Mouse (Mus musculus): ENCODE data around the gene Ehd4. TPM values are rescaled to one million over a fixed set of nuclear protein-coding genes. Genes with fewer than 3 reads are reported as not detected.
A peak's percentile ranks its signal among the peaks of the same experiment; 100 is the strongest.

Ehd4 gene
- polyA plus RNA-seq, 1 experiment from 2014 or later, result 60.6 TPM

- peaks cover 9% of the 10 kb centered on the region; the same call in 1 of the 2 replicates for H3K4me1 ChIP-seq
- no peak overlapping the region for H3K4me2 ChIP-seq
- H3K27ac ChIP-seq, result no peak overlapping the region
- no peaks in the 10 kb centered on the region for H3K36me3 ChIP-seq
- H3K4me3 ChIP-seq, result no peak overlapping the region
- 87% methylated on average over 4 of the region's 4 CpGs for WGBS
- no peak overlapping the region for H3K9ac ChIP-seq
- H3K9me3 ChIP-seq, result no peaks in the 10 kb centered on the region
- no peak for ATAC-seq (ENCODE audit: insufficient number of reproducible peaks, low FRiP score, low TSS enrichment, low read depth)
- H3K27me3 ChIP-seq, result no peaks in the 10 kb centered on the region
These were observed 59.2 kb downstream of the Ehd4 start for GRCm38 (mm10) chr2:120095171-120095570.

- Histone ChIP-seq H3K9me3 (no peaks in the 10 kb centered on the region), H3K36me3 (no peaks in the 10 kb centered on the region), H3K4me3 (no peak overlapping the region), H3K9ac (no peak overlapping the region), H3K4me1 (peaks cover 6% of the 10 kb centered on the region; the same call in 1 of the 2 replicates), H3K27me3 (no peaks in the 10 kb centered on the region), H3K4me2 (no peak overlapping the region), H3K27ac (no peak overlapping the region)
- no peak for ATAC-seq (ENCODE audit: insufficient number of reproducible peaks, low FRiP score, low TSS enrichment, low read depth)
- WGBS, result 66% methylated on average over 5 of the region's 5 CpGs
These were observed 60.6 kb downstream of the Ehd4 start for GRCm38 (mm10) chr2:120093671-120094430.

- 86% methylated on average over 17 of the region's 17 CpGs for WGBS
- H3K9me3 ChIP-seq, result no peaks in the 10 kb centered on the region
- H3K9ac ChIP-seq, result no peak overlapping the region
- H3K4me2 ChIP-seq, result no peak overlapping the region
- no peaks in the 10 kb centered on the region for H3K36me3 ChIP-seq
- ATAC-seq (ENCODE audit: insufficient number of reproducible peaks, low FRiP score, low TSS enrichment, low read depth), result no peak
- H3K27me3 ChIP-seq, result no peaks in the 10 kb centered on the region
- H3K4me1 ChIP-seq, result peaks cover 4% of the 10 kb centered on the region; the same call in 1 of the 2 replicates
- H3K4me3 ChIP-seq, result no peak overlapping the region
- H3K27ac ChIP-seq, result no peak overlapping the region
These were observed 63.4 kb downstream of the Ehd4 start for GRCm38 (mm10) chr2:120090979-120091378.

GRCm38 (mm10) chr2:120087897-120088296 is 66.5 kb downstream of the Ehd4 start:
- H3K27ac ChIP-seq, result no peak overlapping the region
- WGBS, result 82% methylated on average over 2 of the region's 2 CpGs
- no peaks in the 10 kb centered on the region for H3K36me3 ChIP-seq
- no peak overlapping the region for H3K9ac ChIP-seq
- no peak overlapping the region for H3K4me3 ChIP-seq
- H3K4me2 ChIP-seq, result no peak overlapping the region
- H3K4me1 ChIP-seq, result no peaks in the 10 kb centered on the region
- no peaks in the 10 kb centered on the region for H3K27me3 ChIP-seq
- no peaks in the 10 kb centered on the region for H3K9me3 ChIP-seq
- no peak for ATAC-seq (ENCODE audit: insufficient number of reproducible peaks, low FRiP score, low TSS enrichment, low read depth)

GRCm38 (mm10) chr2:120087391-120087790 is 67.0 kb downstream of the Ehd4 start:
- Histone ChIP-seq H3K4me1 (no peaks in the 10 kb centered on the region), H3K9me3 (no peaks in the 10 kb centered on the region), H3K27me3 (no peaks in the 10 kb centered on the region), H3K9ac (no peak overlapping the region), H3K36me3 (no peaks in the 10 kb centered on the region), H3K4me2 (no peak overlapping the region), H3K4me3 (no peak overlapping the region), H3K27ac (no peak overlapping the region)
- ATAC-seq (ENCODE audit: insufficient number of reproducible peaks, low FRiP score, low TSS enrichment, low read depth), result no peak
- WGBS, result 90% methylated on average over 3 of the region's 3 CpGs

- no peak for ATAC-seq (ENCODE audit: insufficient number of reproducible peaks, low FRiP score, low TSS enrichment, low read depth)
- 87% methylated on average over 3 of the region's 3 CpGs for WGBS
- Histone ChIP-seq H3K36me3 (no peaks in the 10 kb centered on the region), H3K9me3 (no peaks in the 10 kb centered on the region), H3K4me3 (no peak overlapping the region), H3K4me1 (no peaks in the 10 kb centered on the region), H3K27ac (no peak overlapping the region), H3K4me2 (no peak overlapping the region), H3K9ac (no peak overlapping the region), H3K27me3 (no peaks in the 10 kb centered on the region)
These were observed 68.4 kb downstream of the Ehd4 start for GRCm38 (mm10) chr2:120086038-120086437.

GRCm38 (mm10) chr2:120084593-120085361 is 69.6 kb downstream of the Ehd4 start:
- Histone ChIP-seq H3K27me3 (no peaks in the 10 kb centered on the region), H3K4me1 (no peaks in the 10 kb centered on the region), H3K9ac (no peak overlapping the region), H3K27ac (no peak overlapping the region), H3K4me2 (no peak overlapping the region), H3K9me3 (no peaks in the 10 kb centered on the region), H3K36me3 (no peaks in the 10 kb centered on the region), H3K4me3 (no peak overlapping the region)
- whole genome bisulfite sequencing, result 65% methylated on average over 14 of the region's 14 CpGs
- no peak for ATAC-seq (ENCODE audit: insufficient number of reproducible peaks, low FRiP score, low TSS enrichment, low read depth)

- Histone ChIP-seq H3K4me3 (no peak overlapping the region), H3K9ac (no peak overlapping the region), H3K27ac (no peak overlapping the region), H3K4me1 (no peaks in the 10 kb centered on the region), H3K27me3 (0 out of 2 replicates have a peak, but pooled peaks cover 1% of the 10 kb centered on the region), H3K36me3 (no peaks in the 10 kb centered on the region), H3K4me2 (no peak overlapping the region), H3K9me3 (no peaks in the 10 kb centered on the region)
- ATAC-seq (ENCODE audit: insufficient number of reproducible peaks, low FRiP score, low TSS enrichment, low read depth), result no peak
- 67% methylated on average over 2 of the region's 2 CpGs for WGBS
These were observed 72.0 kb downstream of the Ehd4 start for GRCm38 (mm10) chr2:120082416-120082815.

- no peak for ATAC-seq (ENCODE audit: insufficient number of reproducible peaks, low FRiP score, low TSS enrichment, low read depth)
These were observed 78.2 kb downstream of the Ehd4 start for GRCm38 (mm10) chr2:120076076-120076705.

GRCm38 (mm10) chr2:120074096-120074495 is 80.3 kb downstream of the Ehd4 start:
- Histone ChIP-seq H3K4me1 (peaks cover 19% of the 10 kb centered on the region), H3K4me2 (no peak overlapping the region), H3K27me3 (peaks cover 29% of the 10 kb centered on the region), H3K9me3 (no peaks in the 10 kb centered on the region), H3K36me3 (no peaks in the 10 kb centered on the region), H3K27ac (no peak overlapping the region), H3K4me3 (no peak overlapping the region), H3K9ac (no peak overlapping the region)
- ATAC-seq (ENCODE audit: insufficient number of reproducible peaks, low FRiP score, low TSS enrichment, low read depth), result no peak
- 74% methylated on average over 4 of the region's 4 CpGs for WGBS

More at GRCm38 (mm10) chr2:120076076-120076705, 78.2 kb downstream of the Ehd4 start:
- peak overlapping the region; percentile 55 for H3K4me2 ChIP-seq
- WGBS, result under 1% methylated on average over 36 of the region's 36 CpGs
- H3K27me3 ChIP-seq, result peaks cover 29% of the 10 kb centered on the region
- no peak overlapping the region for H3K27ac ChIP-seq
- H3K4me1 ChIP-seq, result peaks cover 12% of the 10 kb centered on the region
- H3K9ac ChIP-seq, result no peak overlapping the region; the same call in 1 of the 2 replicates
- H3K9me3 ChIP-seq, result no peaks in the 10 kb centered on the region
- peak overlapping the region; percentile 36 for H3K4me3 ChIP-seq
- no peaks in the 10 kb centered on the region for H3K36me3 ChIP-seq

GRCm38 (mm10) chr2:120069466-120069990 is 84.9 kb downstream of the Ehd4 start:
- peaks cover 14% of the 10 kb centered on the region for H3K4me1 ChIP-seq
- WGBS, result 60% methylated on average over 8 of the region's 8 CpGs
- H3K27me3 ChIP-seq, result peaks cover 5% of the 10 kb centered on the region; the same call in 1 of the 2 replicates
- peak; percentile 15; the same call in 1 of the 2 replicates for ATAC-seq (ENCODE audit: insufficient number of reproducible peaks, low FRiP score, low TSS enrichment, low read depth)
- no peaks in the 10 kb centered on the region for H3K36me3 ChIP-seq
- no peak overlapping the region for H3K4me3 ChIP-seq
- peak overlapping the region; percentile 18; the same call in 1 of the 2 replicates for H3K27ac ChIP-seq
- H3K9me3 ChIP-seq, result no peaks in the 10 kb centered on the region
- no peak overlapping the region for H3K9ac ChIP-seq
- H3K4me2 ChIP-seq, result no peak overlapping the region

Data from limb, embryonic 15.5 days (tissue).